Mouse (Mus musculus) neural tube, embryonic 14.5 days (tissue): ENCODE measurements around the gene Padi1. TPM values are rescaled to one million over a fixed set of nuclear protein-coding genes. Genes with fewer than 3 reads are reported as not detected.

ENCODE experiments used
- ATAC-seq: fragments of 200-750 bp; cut with Nextera tagmentation; 2 replicates; pipeline ENCODE4 v1.8.0; 2017; ENCODE audit warnings: low read depth, mild to moderate bottlenecking, moderate TSS enrichment, moderate library complexity
- H3K27ac ChIP-seq: fragments of 300-500 bp; sonication (generic); 2 replicates; pipeline ENCODE4 v1.5.1; 2014; ENCODE audit warnings: low read depth, mild to moderate bottlenecking, control low read depth, low read length, moderate library complexity, mixed read lengths
- H3K27me3 ChIP-seq: fragments of 300-500 bp; sonication (generic); 2 replicates; pipeline ENCODE4 v1.6.1; 2014; ENCODE audit warnings: low read length; ENCODE audit not compliant: control insufficient read depth, insufficient read depth
- H3K36me3 ChIP-seq: fragments of 300-500 bp; sonication (generic); 2 replicates; pipeline ENCODE4 v1.6.1; 2014; ENCODE audit warnings: low read length, mixed read lengths; ENCODE audit not compliant: control insufficient read depth, insufficient read depth
- H3K4me1 ChIP-seq: fragments of 300-500 bp; sonication (generic); 2 replicates; pipeline ENCODE4 v1.6.1; 2014; ENCODE audit warnings: low read length; ENCODE audit not compliant: control insufficient read depth, insufficient read depth
- H3K4me2 ChIP-seq: fragments of 300-500 bp; sonication (generic); 2 replicates; pipeline ENCODE4 v1.6.1; 2014; ENCODE audit warnings: mild to moderate bottlenecking, low read depth, low read length, control low read depth
- H3K4me3 ChIP-seq: fragments of 300-500 bp; sonication (generic); 2 replicates; pipeline ENCODE4 v1.5.1; 2014; ENCODE audit warnings: low read depth, low read length, control low read depth, mixed read lengths
- H3K9ac ChIP-seq: fragments of 300-500 bp; sonication (generic); replicated peaks from 2 replicates; pipeline ENCODE4 v1.6.1; 2014; ENCODE audit warnings: low read depth, mild to moderate bottlenecking, control low read depth, low read length, mixed read lengths
- H3K9me3 ChIP-seq: fragments of 300-500 bp; sonication (generic); 2 replicates; pipeline ENCODE4 v1.6.1; 2016; ENCODE audit warnings: low read length; ENCODE audit not compliant: control insufficient read depth
- WGBS: fragments of 180-500 bp; shearing (Covaris S2); extraction: QIAGEN DNeasy Blood & Tissue Kit; methylation state at CpG from one replicate; pipeline ENCODE4 v1.1.7; 2014; 5-methylcytosine and 5-hydroxymethylcytosine counted together
- polyA plus RNA-seq: library from polyadenylated mRNA; unstranded; fragments of >200 nt; fragmentation: Nextera tagmentation; extraction: Ambion mirVana; gene quantifications from 2 replicates; pipeline ENCODE4 v1.2.1, GENCODE M21; 2014

Padi1 gene
- polyA plus RNA-seq, 1 experiment from 2014 or later, result not detected

- WGBS, result 81% methylated on average over 6 of the region's 6 CpGs
Observed at GRCm38 (mm10) chr4:140788264-140788663, 57.3 kb downstream of the Padi1 start.

GRCm38 (mm10) chr4:140787414-140787813 is 58.2 kb downstream of the Padi1 start:
- 78% methylated on average over 4 of the region's 4 CpGs for WGBS
- Histone ChIP-seq H3K4me3 (no peak overlapping the region), H3K4me1 (no peaks in the 10 kb centered on the region), H3K9ac (no peak overlapping the region), H3K4me2 (no peak overlapping the region), H3K27me3 (no peaks in the 10 kb centered on the region), H3K36me3 (no peaks in the 10 kb centered on the region), H3K9me3 (no peaks in the 10 kb centered on the region), H3K27ac (no peak overlapping the region)
- no peak for ATAC-seq

More at GRCm38 (mm10) chr4:140788264-140788663, 57.3 kb downstream of the Padi1 start:
- Histone ChIP-seq H3K9ac (no peak overlapping the region), H3K4me1 (no peaks in the 10 kb centered on the region), H3K36me3 (no peaks in the 10 kb centered on the region), H3K4me3 (no peak overlapping the region), H3K27ac (no peak overlapping the region), H3K27me3 (no peaks in the 10 kb centered on the region), H3K9me3 (no peaks in the 10 kb centered on the region), H3K4me2 (no peak overlapping the region)
- no peak for ATAC-seq

- ATAC-seq, result no peak
Observed at GRCm38 (mm10) chr4:140785217-140785616, 60.4 kb downstream of the Padi1 start.

GRCm38 (mm10) chr4:140784292-140784945 is 61.2 kb downstream of the Padi1 start:
- Histone ChIP-seq H3K36me3 (no peaks in the 10 kb centered on the region), H3K9me3 (no peaks in the 10 kb centered on the region), H3K4me3 (no peak overlapping the region), H3K9ac (no peak overlapping the region), H3K4me2 (no peak overlapping the region), H3K27me3 (no peaks in the 10 kb centered on the region), H3K27ac (no peak overlapping the region), H3K4me1 (no peaks in the 10 kb centered on the region)
- no peak for ATAC-seq
- WGBS, result 97% methylated on average over 9 of the region's 9 CpGs

More at GRCm38 (mm10) chr4:140785217-140785616, 60.4 kb downstream of the Padi1 start:
- no peaks in the 10 kb centered on the region for H3K27me3 ChIP-seq
- H3K9me3 ChIP-seq, result no peaks in the 10 kb centered on the region
- no peak overlapping the region for H3K4me2 ChIP-seq
- no peaks in the 10 kb centered on the region for H3K4me1 ChIP-seq
- no peak overlapping the region for H3K27ac ChIP-seq
- no peak overlapping the region for H3K4me3 ChIP-seq
- no peak overlapping the region for H3K9ac ChIP-seq
- no peaks in the 10 kb centered on the region for H3K36me3 ChIP-seq
- 94% methylated on average over 5 of the region's 5 CpGs for WGBS

- no peaks in the 10 kb centered on the region for H3K27me3 ChIP-seq
Observed at GRCm38 (mm10) chr4:140782821-140783220, 62.8 kb downstream of the Padi1 start.

GRCm38 (mm10) chr4:140780507-140780906 is 65.1 kb downstream of the Padi1 start:
- no peak for ATAC-seq
- H3K9ac ChIP-seq, result no peak overlapping the region
- 62% methylated on average over 14 of the region's 14 CpGs for WGBS
- no peak overlapping the region for H3K4me3 ChIP-seq
- no peaks in the 10 kb centered on the region for H3K36me3 ChIP-seq
- H3K9me3 ChIP-seq, result no peaks in the 10 kb centered on the region
- no peaks in the 10 kb centered on the region for H3K4me1 ChIP-seq
- no peak overlapping the region for H3K27ac ChIP-seq
- no peak overlapping the region for H3K4me2 ChIP-seq
- no peaks in the 10 kb centered on the region for H3K27me3 ChIP-seq

More at GRCm38 (mm10) chr4:140782821-140783220, 62.8 kb downstream of the Padi1 start:
- Histone ChIP-seq H3K9me3 (no peaks in the 10 kb centered on the region), H3K4me1 (no peaks in the 10 kb centered on the region), H3K9ac (no peak overlapping the region), H3K4me3 (no peak overlapping the region), H3K36me3 (no peaks in the 10 kb centered on the region), H3K27ac (no peak overlapping the region), H3K4me2 (no peak overlapping the region)
- 90% methylated on average over 9 of the region's 9 CpGs for WGBS
- ATAC-seq, result no peak

GRCm38 (mm10) chr4:140779803-140780397 is 65.7 kb downstream of the Padi1 start:
- H3K36me3 ChIP-seq, result no peaks in the 10 kb centered on the region
- no peak for ATAC-seq
- no peak overlapping the region for H3K27ac ChIP-seq
- no peaks in the 10 kb centered on the region for H3K27me3 ChIP-seq
- no peak overlapping the region for H3K4me2 ChIP-seq
- whole genome bisulfite sequencing, result 35% methylated on average over 19 of the region's 19 CpGs
- H3K4me3 ChIP-seq, result no peak overlapping the region
- no peaks in the 10 kb centered on the region for H3K9me3 ChIP-seq
- no peaks in the 10 kb centered on the region for H3K4me1 ChIP-seq
- H3K9ac ChIP-seq, result no peak overlapping the region

- H3K4me1 ChIP-seq, result no peaks in the 10 kb centered on the region
Observed at GRCm38 (mm10) chr4:140776623-140777022, 69.0 kb downstream of the Padi1 start.

GRCm38 (mm10) chr4:140775876-140776275 is 69.7 kb downstream of the Padi1 start:
- no peak for ATAC-seq
- H3K4me1 ChIP-seq, result no peaks in the 10 kb centered on the region
- H3K27me3 ChIP-seq, result no peaks in the 10 kb centered on the region
- no peak overlapping the region for H3K4me3 ChIP-seq
- WGBS, result 87% methylated on average over 10 of the region's 10 CpGs
- no peak overlapping the region for H3K4me2 ChIP-seq
- no peaks in the 10 kb centered on the region for H3K9me3 ChIP-seq
- H3K36me3 ChIP-seq, result no peaks in the 10 kb centered on the region
- no peak overlapping the region for H3K27ac ChIP-seq
- H3K9ac ChIP-seq, result no peak overlapping the region

More at GRCm38 (mm10) chr4:140776623-140777022, 69.0 kb downstream of the Padi1 start:
- Histone ChIP-seq H3K27ac (no peak overlapping the region), H3K36me3 (no peaks in the 10 kb centered on the region), H3K27me3 (no peaks in the 10 kb centered on the region), H3K4me2 (no peak overlapping the region), H3K4me3 (no peak overlapping the region), H3K9ac (no peak overlapping the region), H3K9me3 (no peaks in the 10 kb centered on the region)
- no peak for ATAC-seq
- 74% methylated on average over 13 of the region's 13 CpGs for WGBS
